Comparison of ENCODE assay signal across 8 mouse cellular contexts in genomic region chr11:79065463-79066190, GRCm38 (mm10).
A peak's percentile ranks its signal among the peaks of the same experiment; 100 is the strongest.
DNase-seq lines count a peak whose midpoint lies in the region; ATAC-seq and TF ChIP-seq lines count a peak whose summit lies in the region.

No protein-coding gene starts in this region.

- H3K9ac ChIP-seq in forebrain, embryonic 16.5 days (replicated peaks; ENCODE audit: low read depth, low read length) = no peak overlapping the region
- H3K9ac ChIP-seq in lung, postnatal 0 days (replicated peaks; ENCODE audit: low read depth) = no peak overlapping the region
- no peak overlapping the region for H3K9ac ChIP-seq in forebrain, embryonic 12.5 days

- WGBS in forebrain, embryonic 10.5 days = 81% methylated on average over 11 of the region's 11 CpGs
- WGBS in forebrain, embryonic 16.5 days = 72% methylated on average over 11 of the region's 11 CpGs
- WGBS in lung, postnatal 0 days = 32% methylated on average over 11 of the region's 11 CpGs
- whole genome bisulfite sequencing in forebrain, embryonic 12.5 days = 72% methylated on average over 11 of the region's 11 CpGs

- DNase-seq in forebrain, embryonic 10.5 days (ENCODE audit: extremely low spot score, low spot score) = no peak
- DNase-seq in gastrocnemius, postnatal 14 days = peak; percentile 67
- peak; percentile 71 for DNase-seq in kidney, adult 11 months
- peak; percentile 65 for DNase-seq in lung, postnatal 0 days (ENCODE audit: low spot score)
- no peak for DNase-seq in yolk sac, embryonic 10.5 days (ENCODE audit: low spot score)
- no peak for DNase-seq in spleen, postnatal 4 days (ENCODE audit: low spot score in 2 of 2)

- ATAC-seq in forebrain, embryonic 16.5 days = no peak
- ATAC-seq in lung, postnatal 0 days = peak; percentile 11
- ATAC-seq in forebrain, embryonic 12.5 days (ENCODE audit: low FRiP score) = no peak

- H3K27me3 ChIP-seq in forebrain, embryonic 10.5 days (ENCODE audit: poor library complexity, severe bottlenecking) = no peaks in the 10 kb centered on the region
- H3K27me3 ChIP-seq in forebrain, embryonic 16.5 days (replicated peaks; ENCODE audit: control insufficient read depth, insufficient read depth, low read length) = no peaks in the 10 kb centered on the region
- H3K27me3 ChIP-seq in lung, postnatal 0 days (replicated peaks; ENCODE audit: insufficient read depth, low read length) = no peaks in the 10 kb centered on the region
- H3K27me3 ChIP-seq in forebrain, embryonic 12.5 days = no peaks in the 10 kb centered on the region

- H3K4me3 ChIP-seq in forebrain, embryonic 10.5 days = no peak overlapping the region
- no peak overlapping the region for H3K4me3 ChIP-seq in forebrain, embryonic 16.5 days (replicated peaks; ENCODE audit: low read length)
- no peak overlapping the region for H3K4me3 ChIP-seq in lung, postnatal 0 days (ENCODE audit: low read depth, low read length)
- H3K4me3 ChIP-seq in forebrain, embryonic 12.5 days (replicated peaks) = no peak overlapping the region

- H3K36me3 ChIP-seq in forebrain, embryonic 10.5 days (replicated peaks) = no peaks in the 10 kb centered on the region
- no peaks in the 10 kb centered on the region for H3K36me3 ChIP-seq in forebrain, embryonic 16.5 days (ENCODE audit: control insufficient read depth, insufficient read depth)
- H3K36me3 ChIP-seq in lung, postnatal 0 days (ENCODE audit: insufficient read depth, low read length) = no peaks in the 10 kb centered on the region
- no peaks in the 10 kb centered on the region for H3K36me3 ChIP-seq in forebrain, embryonic 12.5 days (replicated peaks)

- no peak overlapping the region for H3K4me2 ChIP-seq in forebrain, embryonic 16.5 days (ENCODE audit: low read length)
- no peak overlapping the region for H3K4me2 ChIP-seq in lung, postnatal 0 days (replicated peaks; ENCODE audit: low read depth, low read length)
- no peak overlapping the region for H3K4me2 ChIP-seq in forebrain, embryonic 12.5 days

- intact Hi-C loops in gastrocnemius, postnatal 14 days (cut with DNase I; ENCODE audit: low total_unique reads) = no loop called here

- no peaks in the 10 kb centered on the region for H3K9me3 ChIP-seq in forebrain, embryonic 10.5 days
- no peaks in the 10 kb centered on the region for H3K9me3 ChIP-seq in forebrain, embryonic 16.5 days (ENCODE audit: control insufficient read depth, low read length)
- no peaks in the 10 kb centered on the region for H3K9me3 ChIP-seq in lung, postnatal 0 days (ENCODE audit: low read length)
- H3K9me3 ChIP-seq in forebrain, embryonic 12.5 days = no peaks in the 10 kb centered on the region

- TF ChIP-seq CTCF in lung, postnatal 0 days (IDR thresholded peaks at IDR 0.05) = 0 out of 2 replicates have a peak, but pooled peaks have one; percentile 16

- H3K4me1 ChIP-seq in forebrain, embryonic 10.5 days = peaks cover 42% of the 10 kb centered on the region
- H3K4me1 ChIP-seq in forebrain, embryonic 16.5 days (replicated peaks; ENCODE audit: control insufficient read depth, insufficient read depth, low read length) = peaks cover 7% of the 10 kb centered on the region
- peaks cover 20% of the 10 kb centered on the region for H3K4me1 ChIP-seq in lung, postnatal 0 days (ENCODE audit: insufficient read depth, low read depth, low read length)
- H3K4me1 ChIP-seq in forebrain, embryonic 12.5 days = peaks cover 21% of the 10 kb centered on the region

- 0 out of 2 replicates have a peak, but pooled peaks have one; percentile 24 for TF ChIP-seq EP300 in lung, postnatal 0 days (IDR thresholded peaks at IDR 0.05)

- H3K27ac ChIP-seq in forebrain, embryonic 10.5 days = peak overlapping the region; percentile 44; the same call in 1 of the 2 replicates
- H3K27ac ChIP-seq in forebrain, embryonic 16.5 days (ENCODE audit: low read length) = no peak overlapping the region
- H3K27ac ChIP-seq in lung, postnatal 0 days (ENCODE audit: low read length) = peak overlapping the region; percentile 23; the same call in 1 of the 2 replicates
- no peak overlapping the region for H3K27ac ChIP-seq in forebrain, embryonic 12.5 days

Comparison
In these comparisons a context has a peak if more than half of its experiments do, and no peak if none do; other contexts are left out.
1. H3K27ac ChIP-seq: peak in forebrain, embryonic 10.5 days (single experiment) and lung, postnatal 0 days (single experiment); none in forebrain, embryonic 16.5 days (single experiment) and forebrain, embryonic 12.5 days (single experiment).
2. DNase-seq: peak in gastrocnemius, postnatal 14 days (single experiment), kidney, adult 11 months (single experiment) and lung, postnatal 0 days (single experiment); none in forebrain, embryonic 10.5 days (single experiment), yolk sac, embryonic 10.5 days (single experiment) and spleen, postnatal 4 days (0 of 2).